Mouse (Mus musculus): Measurements from ENCODE around the gene Tenm2. TPM values are rescaled to one million over a fixed set of nuclear protein-coding genes. Genes with fewer than 3 reads are reported as not detected.

Gene Tenm2
- polyA plus RNA-seq, 1 experiment from 2014 or later: 3.4 TPM

GRCm38 (mm10) chr11:36758009-36758408 lies 477.8 kb downstream of the Tenm2 start:
- Histone ChIP-seq H3K4me2 (ENCODE audit: low read depth, low read length) (no peak overlapping the region), H3K4me1 (ENCODE audit: control insufficient read depth, insufficient read depth, low read length) (no peaks in the 10 kb centered on the region), H3K9ac (ENCODE audit: low read depth, low read length) (no peak overlapping the region), H3K36me3 (ENCODE audit: control insufficient read depth, insufficient read depth, low read length) (no peaks in the 10 kb centered on the region), H3K27ac (replicated peaks; ENCODE audit: low read depth, low read length) (no peak overlapping the region), H3K4me3 (ENCODE audit: low read depth, low read length) (no peak overlapping the region), H3K9me3 (ENCODE audit: control insufficient read depth, low read length) (no peaks in the 10 kb centered on the region), H3K27me3 (replicated peaks; ENCODE audit: control insufficient read depth, insufficient read depth, low read length) (no peaks in the 10 kb centered on the region)
- no peak for ATAC-seq (ENCODE audit: low read depth)
- DNase-seq (ENCODE audit: low spot score): no peak
- WGBS: 60% methylated on average over 3 of the region's 3 CpGs

- Histone ChIP-seq H3K9ac (ENCODE audit: low read depth, low read length) (no peak overlapping the region), H3K27ac (replicated peaks; ENCODE audit: low read depth, low read length) (no peak overlapping the region), H3K4me3 (ENCODE audit: low read depth, low read length) (no peak overlapping the region), H3K36me3 (ENCODE audit: control insufficient read depth, insufficient read depth, low read length) (no peaks in the 10 kb centered on the region), H3K4me1 (ENCODE audit: control insufficient read depth, insufficient read depth, low read length) (no peaks in the 10 kb centered on the region), H3K9me3 (ENCODE audit: control insufficient read depth, low read length) (no peaks in the 10 kb centered on the region), H3K27me3 (replicated peaks; ENCODE audit: control insufficient read depth, insufficient read depth, low read length) (no peaks in the 10 kb centered on the region), H3K4me2 (ENCODE audit: low read depth, low read length) (no peak overlapping the region)
- WGBS: 70% methylated on average over 4 of the region's 4 CpGs
- DNase-seq (ENCODE audit: low spot score) (no peak), ATAC-seq (ENCODE audit: low read depth) (no peak)
Measured at GRCm38 (mm10) chr11:36746286-36746685, 489.5 kb downstream of the Tenm2 start.

GRCm38 (mm10) chr11:36727800-36728199 lies 508.0 kb downstream of the Tenm2 start:
- no peaks in the 10 kb centered on the region for H3K9me3 ChIP-seq (ENCODE audit: control insufficient read depth, low read length)
- no peak for ATAC-seq (ENCODE audit: low read depth)
- DNase-seq (ENCODE audit: low spot score): no peak
- H3K4me1 ChIP-seq (ENCODE audit: control insufficient read depth, insufficient read depth, low read length): no peaks in the 10 kb centered on the region
- H3K4me2 ChIP-seq (ENCODE audit: low read depth, low read length): no peak overlapping the region
- 77% methylated on average over 3 of the region's 3 CpGs for WGBS
- H3K36me3 ChIP-seq (ENCODE audit: control insufficient read depth, insufficient read depth, low read length): no peaks in the 10 kb centered on the region
- no peak overlapping the region for H3K9ac ChIP-seq (ENCODE audit: low read depth, low read length)
- no peak overlapping the region for H3K27ac ChIP-seq (replicated peaks; ENCODE audit: low read depth, low read length)
- H3K27me3 ChIP-seq (replicated peaks; ENCODE audit: control insufficient read depth, insufficient read depth, low read length): no peaks in the 10 kb centered on the region
- no peak overlapping the region for H3K4me3 ChIP-seq (ENCODE audit: low read depth, low read length)

- no peaks in the 10 kb centered on the region for H3K36me3 ChIP-seq (ENCODE audit: control insufficient read depth, insufficient read depth, low read length)
- no peak overlapping the region for H3K27ac ChIP-seq (replicated peaks; ENCODE audit: low read depth, low read length)
- H3K9me3 ChIP-seq (ENCODE audit: control insufficient read depth, low read length): no peaks in the 10 kb centered on the region
- DNase-seq (ENCODE audit: low spot score) (no peak), ATAC-seq (ENCODE audit: low read depth) (no peak)
- no peak overlapping the region for H3K4me3 ChIP-seq (ENCODE audit: low read depth, low read length)
- no peaks in the 10 kb centered on the region for H3K4me1 ChIP-seq (ENCODE audit: control insufficient read depth, insufficient read depth, low read length)
- H3K9ac ChIP-seq (ENCODE audit: low read depth, low read length): no peak overlapping the region
- no peak overlapping the region for H3K4me2 ChIP-seq (ENCODE audit: low read depth, low read length)
- WGBS: 80% methylated on average over 2 of the region's 2 CpGs
- no peaks in the 10 kb centered on the region for H3K27me3 ChIP-seq (replicated peaks; ENCODE audit: control insufficient read depth, insufficient read depth, low read length)
Measured at GRCm38 (mm10) chr11:36702881-36703280, 532.9 kb downstream of the Tenm2 start.

- H3K27me3 ChIP-seq (replicated peaks; ENCODE audit: control insufficient read depth, insufficient read depth, low read length): no peaks in the 10 kb centered on the region
- no peaks in the 10 kb centered on the region for H3K36me3 ChIP-seq (ENCODE audit: control insufficient read depth, insufficient read depth, low read length)
- WGBS: 89% methylated on average over 3 of the region's 3 CpGs
- H3K4me2 ChIP-seq (ENCODE audit: low read depth, low read length): no peak overlapping the region
- H3K9ac ChIP-seq (ENCODE audit: low read depth, low read length): no peak overlapping the region
- DNase-seq (ENCODE audit: low spot score) (no peak), ATAC-seq (ENCODE audit: low read depth) (no peak)
- no peaks in the 10 kb centered on the region for H3K4me1 ChIP-seq (ENCODE audit: control insufficient read depth, insufficient read depth, low read length)
- no peak overlapping the region for H3K27ac ChIP-seq (replicated peaks; ENCODE audit: low read depth, low read length)
- no peak overlapping the region for H3K4me3 ChIP-seq (ENCODE audit: low read depth, low read length)
- H3K9me3 ChIP-seq (ENCODE audit: control insufficient read depth, low read length): no peaks in the 10 kb centered on the region
Measured at GRCm38 (mm10) chr11:36700951-36701350, 534.8 kb downstream of the Tenm2 start.

- WGBS: 66% methylated on average over 6 of the region's 6 CpGs
- Histone ChIP-seq H3K27me3 (replicated peaks; ENCODE audit: control insufficient read depth, insufficient read depth, low read length) (no peaks in the 10 kb centered on the region), H3K4me3 (ENCODE audit: low read depth, low read length) (no peak overlapping the region), H3K9me3 (ENCODE audit: control insufficient read depth, low read length) (no peaks in the 10 kb centered on the region), H3K4me1 (ENCODE audit: control insufficient read depth, insufficient read depth, low read length) (no peaks in the 10 kb centered on the region), H3K36me3 (ENCODE audit: control insufficient read depth, insufficient read depth, low read length) (no peaks in the 10 kb centered on the region), H3K27ac (replicated peaks; ENCODE audit: low read depth, low read length) (no peak overlapping the region), H3K4me2 (ENCODE audit: low read depth, low read length) (no peak overlapping the region), H3K9ac (ENCODE audit: low read depth, low read length) (no peak overlapping the region)
- ATAC-seq (ENCODE audit: low read depth) (no peak), DNase-seq (ENCODE audit: low spot score) (no peak)
Measured at GRCm38 (mm10) chr11:36700131-36700530, 535.6 kb downstream of the Tenm2 start.

- 81% methylated on average over 7 of the region's 7 CpGs for WGBS
- Histone ChIP-seq H3K9ac (ENCODE audit: low read depth, low read length) (no peak overlapping the region), H3K4me1 (ENCODE audit: control insufficient read depth, insufficient read depth, low read length) (no peaks in the 10 kb centered on the region), H3K36me3 (ENCODE audit: control insufficient read depth, insufficient read depth, low read length) (no peaks in the 10 kb centered on the region), H3K27me3 (replicated peaks; ENCODE audit: control insufficient read depth, insufficient read depth, low read length) (no peaks in the 10 kb centered on the region), H3K4me2 (ENCODE audit: low read depth, low read length) (no peak overlapping the region), H3K27ac (replicated peaks; ENCODE audit: low read depth, low read length) (no peak overlapping the region), H3K4me3 (ENCODE audit: low read depth, low read length) (no peak overlapping the region), H3K9me3 (ENCODE audit: control insufficient read depth, low read length) (no peaks in the 10 kb centered on the region)
- ATAC-seq (ENCODE audit: low read depth) (no peak), DNase-seq (ENCODE audit: low spot score) (no peak)
Measured at GRCm38 (mm10) chr11:36698268-36698667, 537.5 kb downstream of the Tenm2 start.

- H3K4me3 ChIP-seq (ENCODE audit: low read depth, low read length): no peak overlapping the region
- no peak overlapping the region for H3K4me2 ChIP-seq (ENCODE audit: low read depth, low read length)
- 76% methylated on average over 8 of the region's 8 CpGs for WGBS
- H3K36me3 ChIP-seq (ENCODE audit: control insufficient read depth, insufficient read depth, low read length): no peaks in the 10 kb centered on the region
- no peak overlapping the region for H3K9ac ChIP-seq (ENCODE audit: low read depth, low read length)
- no peaks in the 10 kb centered on the region for H3K27me3 ChIP-seq (replicated peaks; ENCODE audit: control insufficient read depth, insufficient read depth, low read length)
- no peaks in the 10 kb centered on the region for H3K9me3 ChIP-seq (ENCODE audit: control insufficient read depth, low read length)
- no peaks in the 10 kb centered on the region for H3K4me1 ChIP-seq (ENCODE audit: control insufficient read depth, insufficient read depth, low read length)
- ATAC-seq (ENCODE audit: low read depth) (no peak), DNase-seq (ENCODE audit: low spot score) (no peak)
- no peak overlapping the region for H3K27ac ChIP-seq (replicated peaks; ENCODE audit: low read depth, low read length)
Measured at GRCm38 (mm10) chr11:36697816-36698215, 537.9 kb downstream of the Tenm2 start.

- no peak overlapping the region for H3K4me2 ChIP-seq (ENCODE audit: low read depth, low read length)
- ATAC-seq (ENCODE audit: low read depth): no peak
Measured at GRCm38 (mm10) chr11:36697021-36697639, 538.6 kb downstream of the Tenm2 start.

More at GRCm38 (mm10) chr11:36697021-36697639, 538.6 kb downstream of the Tenm2 start:
- Histone ChIP-seq H3K9me3 (ENCODE audit: control insufficient read depth, low read length) (no peaks in the 10 kb centered on the region), H3K4me1 (ENCODE audit: control insufficient read depth, insufficient read depth, low read length) (no peaks in the 10 kb centered on the region), H3K36me3 (ENCODE audit: control insufficient read depth, insufficient read depth, low read length) (no peaks in the 10 kb centered on the region), H3K9ac (ENCODE audit: low read depth, low read length) (no peak overlapping the region), H3K27me3 (replicated peaks; ENCODE audit: control insufficient read depth, insufficient read depth, low read length) (no peaks in the 10 kb centered on the region), H3K4me3 (ENCODE audit: low read depth, low read length) (no peak overlapping the region), H3K27ac (replicated peaks; ENCODE audit: low read depth, low read length) (no peak overlapping the region)
- WGBS: 56% methylated on average over 10 of the region's 10 CpGs
- no peak for DNase-seq (ENCODE audit: low spot score)

Data from embryonic facial prominence, embryonic 14.5 days (tissue).